Mouse (Mus musculus) T-cell, adult 2 months (primary cell): Measurements from ENCODE around the gene Fiz1.

Source experiments
- DNase-seq: peaks from one replicate; pipeline ENCODE4 v3.0.0; 2022; ENCODE audit warnings: low spot score

Fiz1 gene

DNA sequence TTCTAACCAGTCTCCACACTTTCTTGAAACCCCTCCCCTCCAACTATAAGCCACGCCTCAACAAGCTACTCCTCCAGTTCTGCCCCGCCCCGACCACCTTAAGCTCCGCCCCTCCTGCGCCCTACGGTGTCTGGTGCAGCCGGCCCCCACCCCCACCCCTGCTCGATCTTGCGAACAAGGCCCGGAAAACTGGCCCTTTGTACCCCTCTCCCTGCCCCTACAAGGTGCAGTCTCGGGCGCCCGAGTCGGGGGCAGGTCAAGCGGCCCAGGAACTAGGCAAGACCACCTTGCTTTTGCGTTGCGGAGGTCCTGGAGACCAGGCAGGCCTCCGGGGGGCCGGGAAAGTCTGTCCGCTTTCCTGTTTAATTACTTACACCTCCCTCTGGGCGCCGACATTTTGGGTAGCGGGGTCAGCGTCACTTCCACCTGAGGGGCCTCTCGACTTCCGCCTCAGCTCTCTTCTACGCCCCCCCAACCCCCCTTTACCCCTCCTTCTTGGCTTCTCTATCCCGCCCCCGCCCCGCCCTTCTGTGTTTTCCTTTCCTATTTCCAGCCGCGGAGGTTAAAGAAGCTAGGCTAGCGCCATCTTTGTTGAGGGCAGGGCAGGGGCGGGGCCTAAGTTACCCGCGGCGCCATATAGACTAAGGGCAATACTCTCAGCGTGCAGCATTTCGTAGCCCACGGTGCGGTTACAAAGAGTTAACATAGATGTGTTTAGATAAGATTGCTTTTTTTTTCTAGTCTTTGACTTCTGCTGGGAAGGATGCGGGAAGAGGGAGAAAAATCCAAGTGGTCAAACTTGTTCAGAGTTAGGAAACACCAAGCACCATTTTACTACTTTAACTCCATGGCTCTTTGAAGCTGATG, at the start of gene Fiz1, which contains the start of gene Zfp524:
Gene Fiz1 (minus strand): TSS at position 447 of the 867 bp plus-strand sequence.
Gene Zfp524 (plus strand): TSS at position 165 of the 867 bp plus-strand sequence.
- DNase-seq: peak; percentile 96

DNA sequence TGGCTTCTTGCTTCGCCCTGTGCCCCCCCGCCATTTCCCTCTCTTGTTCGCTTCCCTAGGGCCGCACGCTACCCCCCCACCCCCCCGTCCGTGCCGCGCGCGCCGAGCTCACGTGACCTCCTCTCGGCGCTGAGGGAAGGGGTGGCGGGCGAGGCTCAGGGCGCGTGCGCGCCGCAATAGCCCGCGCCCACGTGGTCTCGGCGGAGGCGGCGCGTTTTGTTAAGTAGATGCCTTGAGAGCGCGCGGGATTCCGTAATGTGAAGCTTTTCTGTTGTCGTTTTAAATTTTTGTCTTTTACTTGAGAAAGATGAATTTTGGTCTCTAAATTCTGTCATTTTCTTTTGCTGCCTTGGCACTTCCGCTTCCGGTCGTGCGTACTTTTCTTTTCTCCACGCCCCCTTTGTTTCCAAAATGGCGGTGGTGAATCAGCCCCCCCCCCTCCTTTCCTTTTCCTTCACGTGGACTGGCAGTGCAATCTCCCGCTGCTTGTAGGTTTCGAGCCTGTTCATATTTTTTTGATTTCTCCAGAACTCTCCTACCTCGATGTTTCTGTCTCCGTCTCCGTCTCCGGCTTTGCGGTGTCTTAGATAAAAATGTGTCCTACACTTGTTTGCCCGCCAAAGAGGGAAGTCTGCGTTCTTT, 48.0 kb upstream of the Fiz1 start:
- peak; percentile 79 for DNase-seq

DNA sequence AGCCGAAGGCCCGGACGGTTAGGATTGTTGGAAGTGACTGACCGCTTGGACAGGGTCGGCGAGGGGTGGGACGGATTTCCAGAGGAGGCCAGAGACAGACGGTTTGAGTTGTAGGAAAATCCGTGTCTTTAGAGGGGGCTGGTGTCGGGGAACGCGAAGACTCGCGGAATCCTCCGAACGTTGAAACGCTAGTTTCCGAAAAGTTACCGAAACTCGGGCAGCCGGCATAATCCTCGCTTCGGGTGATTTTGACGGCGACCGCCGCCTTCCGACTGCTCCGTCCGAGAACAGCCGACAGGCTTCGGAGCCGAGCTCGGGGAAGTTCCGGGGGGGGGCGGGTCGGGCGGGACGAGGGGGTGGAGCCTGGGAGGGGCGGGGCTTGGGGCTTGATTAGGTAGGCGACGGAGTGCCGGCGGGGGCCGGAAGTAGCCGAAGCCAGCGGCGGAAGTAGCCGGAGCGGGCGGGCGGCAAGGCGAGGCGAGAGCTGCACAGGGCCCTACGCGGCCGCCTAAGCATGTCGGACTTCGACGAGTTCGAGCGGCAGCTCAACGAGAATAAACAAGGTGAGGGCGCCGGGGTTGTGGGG, 47.4 kb upstream of the Fiz1 start, which contains the start of gene U2af2:
Gene U2af2 (plus strand): TSS at position 370 of the 586 bp plus-strand sequence.
- peak; percentile 94 for DNase-seq

DNA sequence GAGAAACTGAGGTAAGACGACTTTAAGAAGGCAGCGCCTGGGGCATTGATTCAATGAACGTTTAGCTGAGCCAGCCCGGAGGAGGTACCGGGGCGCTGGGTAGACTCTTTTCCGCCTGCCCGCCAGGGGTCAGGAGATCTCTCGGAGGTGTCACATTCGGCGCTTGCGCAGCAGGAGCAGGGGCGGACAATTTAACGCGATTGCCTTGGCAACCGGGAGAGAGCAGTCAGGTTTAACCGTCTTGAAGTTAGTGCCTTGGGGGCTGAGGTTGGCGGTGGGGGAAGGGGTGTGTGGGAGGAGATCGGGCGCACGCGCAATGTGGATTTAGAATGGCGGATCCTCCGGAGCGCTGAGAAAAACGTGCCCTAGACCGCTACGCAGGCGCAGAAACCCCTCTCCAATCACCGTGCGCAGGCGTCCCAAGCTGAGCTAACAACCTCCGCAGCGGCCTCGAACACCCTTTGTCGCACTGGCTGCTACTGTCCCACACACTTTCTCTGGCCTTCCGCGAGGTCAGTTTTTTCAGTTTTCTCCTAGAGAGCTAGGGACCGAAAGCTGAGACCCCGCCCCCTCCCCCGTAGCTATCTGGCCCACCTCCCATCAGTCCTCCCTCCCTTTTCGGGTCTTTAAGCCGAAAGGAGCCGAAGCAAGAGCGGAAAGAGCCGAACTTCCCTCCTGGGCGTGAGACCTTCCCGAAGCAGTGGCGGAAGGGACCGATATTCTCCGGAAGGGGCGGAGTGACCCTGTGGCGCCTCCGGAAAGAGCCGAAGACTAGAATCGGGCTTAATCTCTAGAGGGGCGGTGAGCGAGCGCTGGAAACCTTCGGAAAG, 46.7 kb upstream of the Fiz1 start:
- DNase-seq: peak; percentile 98

DNA sequence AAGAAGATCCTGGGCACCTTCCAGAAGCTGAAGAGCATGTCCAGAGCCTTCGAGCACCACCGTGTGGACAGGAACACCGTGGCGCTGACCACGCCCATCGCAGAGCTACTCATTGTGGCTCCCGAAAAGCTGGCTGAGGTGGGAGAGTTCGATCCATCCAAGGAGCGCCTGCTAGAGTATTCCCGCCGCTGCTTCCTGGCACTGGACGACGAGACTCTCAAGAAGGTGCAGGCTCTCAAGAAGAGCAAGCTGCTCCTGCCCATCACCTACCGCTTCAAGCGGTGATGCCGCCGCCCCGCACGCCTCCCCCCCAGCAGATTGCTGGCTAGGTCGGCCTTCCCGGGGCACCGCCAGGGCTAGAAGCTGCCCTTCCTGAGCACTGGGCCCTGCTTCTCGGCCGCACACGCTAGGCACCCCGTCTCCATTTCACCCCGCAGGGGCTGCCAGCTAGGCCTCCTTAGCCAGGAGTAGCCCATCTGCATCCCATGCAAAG, 45.8 kb upstream of the Fiz1 start:
- peak; percentile 66 for DNase-seq

DNA sequence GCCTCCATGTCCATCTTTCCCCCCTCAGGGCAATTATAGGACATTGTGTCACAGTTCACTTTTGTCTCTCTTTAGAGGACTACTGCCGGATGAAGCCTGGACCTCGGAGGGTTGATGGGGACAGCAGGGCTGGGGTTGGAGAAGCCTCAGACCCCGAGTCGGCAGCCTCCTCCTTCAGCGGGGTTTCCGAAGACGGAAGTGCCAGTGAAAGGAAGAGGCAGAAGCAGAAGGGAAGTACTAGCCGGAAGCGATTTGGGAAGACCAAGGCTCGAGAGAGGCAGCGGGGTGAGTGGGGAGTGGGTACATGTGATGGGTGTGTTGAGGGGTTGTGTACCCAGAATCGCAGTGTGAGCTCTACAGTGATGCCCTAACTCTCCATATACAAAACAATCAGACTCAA, 44.9 kb upstream of the Fiz1 start:
- no peak for DNase-seq

DNA sequence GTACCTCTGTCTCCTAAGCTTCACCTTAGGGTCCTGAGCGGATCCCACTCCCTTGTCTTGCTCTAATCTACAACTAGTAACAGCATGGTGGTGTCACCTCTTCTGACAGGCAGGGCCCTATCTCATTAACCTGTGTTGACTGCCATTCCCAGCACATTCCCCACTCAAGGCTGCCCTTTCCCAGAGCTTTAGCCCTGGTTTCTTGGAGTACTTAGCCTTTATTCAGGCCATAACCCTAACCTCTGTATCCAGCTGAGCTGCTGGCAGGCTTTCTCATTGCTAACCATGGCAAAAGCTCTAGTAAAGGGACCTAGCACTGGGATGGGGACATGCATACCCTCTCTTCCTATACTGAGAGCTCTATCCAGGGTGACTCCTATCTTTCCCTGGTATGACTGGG, 44.1 kb upstream of the Fiz1 start:
- DNase-seq: no peak

DNA sequence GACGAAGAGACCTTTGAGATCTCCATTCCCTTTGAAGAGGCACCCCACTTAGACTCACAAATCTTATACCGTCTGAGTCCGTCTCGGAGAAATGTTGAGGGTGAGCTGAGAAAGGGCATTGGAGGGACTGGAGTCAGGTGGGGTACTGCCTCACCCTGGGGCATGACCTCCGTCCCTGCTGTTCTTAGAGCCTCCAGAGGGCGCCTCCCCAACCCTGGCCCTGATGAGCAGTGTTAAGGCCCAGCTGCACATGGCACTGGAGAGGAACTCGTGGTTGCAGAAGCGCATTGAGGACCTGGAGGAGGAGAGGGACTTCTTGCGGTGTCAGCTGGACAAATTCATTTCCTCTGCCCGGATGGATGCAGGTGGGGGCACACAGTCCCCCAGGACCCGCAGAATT, 43.3 kb upstream of the Fiz1 start:
- DNase-seq: no peak

DNA sequence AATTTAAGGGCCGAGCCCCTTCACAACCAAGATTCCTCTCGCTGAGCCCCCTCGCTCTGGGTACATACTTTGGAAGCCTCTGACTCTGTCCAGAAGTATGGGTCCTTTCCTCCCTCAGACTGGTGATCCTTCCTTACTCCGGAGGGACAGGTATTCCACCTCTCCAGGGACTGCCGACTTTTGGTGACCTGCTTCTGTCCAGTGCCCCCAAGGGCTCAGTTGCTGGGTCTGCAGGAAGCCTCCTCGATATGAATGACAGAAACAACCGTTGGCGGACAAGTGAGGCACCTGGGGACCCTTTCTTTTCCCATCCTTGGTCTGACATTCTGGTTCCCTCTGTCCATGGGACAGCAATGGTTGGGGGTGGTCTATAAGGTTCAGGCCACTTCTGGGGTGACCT, 42.9 kb upstream of the Fiz1 start:
- no peak for DNase-seq

DNA sequence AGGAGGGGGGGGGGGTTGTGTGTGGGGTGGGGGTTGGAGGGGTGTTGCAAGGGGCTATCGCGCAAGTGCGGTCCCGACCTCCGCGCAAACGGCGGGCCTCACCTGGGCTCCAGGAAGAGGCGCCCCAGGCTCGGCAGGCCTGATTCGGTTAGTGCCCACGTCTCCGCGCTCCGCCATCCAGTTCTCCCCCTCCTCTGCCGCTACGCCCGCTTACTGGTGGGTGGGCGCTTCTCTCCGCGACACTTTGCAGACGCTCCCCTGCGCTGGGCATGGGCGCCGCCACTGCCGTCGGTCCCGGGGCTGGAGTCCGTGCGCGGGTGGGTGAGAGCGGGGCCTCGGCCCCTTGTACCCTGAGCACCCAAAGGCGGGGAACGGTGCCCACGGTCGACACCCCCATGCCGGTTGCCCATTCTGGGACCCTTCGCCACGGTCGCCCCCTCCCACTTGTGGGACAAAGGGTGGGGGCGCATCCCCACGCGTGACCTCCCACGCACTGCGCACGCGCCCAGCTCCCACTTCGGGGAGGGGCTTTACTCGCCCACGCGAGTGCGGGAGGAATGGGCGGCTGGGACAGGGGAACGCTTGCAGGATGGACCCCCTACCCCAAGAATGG, 42.3 kb upstream of the Fiz1 start:
- no peak for DNase-seq

DNA sequence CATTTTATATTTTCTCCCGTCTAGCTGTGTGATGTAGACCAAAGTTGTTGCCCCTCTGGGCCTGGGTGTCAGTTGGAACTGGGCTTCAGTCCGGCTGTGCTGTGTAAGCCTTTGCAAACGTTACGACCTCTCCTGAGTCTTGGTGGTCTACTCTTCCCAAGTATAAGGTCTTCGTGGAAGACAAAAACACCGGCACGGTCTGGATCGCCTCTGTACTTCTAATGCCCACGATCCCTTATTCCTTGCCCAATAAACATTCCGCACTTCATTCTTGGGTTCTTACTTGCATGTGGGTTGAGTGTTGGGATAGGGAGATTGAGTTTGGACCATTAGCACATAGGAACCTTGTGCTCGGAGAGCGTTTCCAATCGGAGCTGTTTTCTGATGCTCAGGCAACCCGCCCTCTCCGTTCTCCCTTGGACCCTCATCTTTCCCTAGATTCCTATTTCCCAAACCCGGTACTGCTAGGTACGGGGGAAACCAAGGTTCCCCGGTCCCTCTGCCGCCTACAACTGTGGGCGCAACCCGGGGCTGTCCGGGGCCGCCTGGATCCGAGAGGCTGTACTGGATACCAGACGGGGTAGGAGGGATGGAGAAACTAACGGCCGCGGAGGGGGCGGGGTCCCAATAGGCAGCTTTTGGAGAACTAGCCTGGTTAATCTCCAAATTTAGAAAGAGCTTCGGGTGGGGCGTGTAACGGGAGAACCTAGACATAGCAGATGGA, 39.1 kb upstream of the Fiz1 start:
- DNase-seq: no peak

DNA sequence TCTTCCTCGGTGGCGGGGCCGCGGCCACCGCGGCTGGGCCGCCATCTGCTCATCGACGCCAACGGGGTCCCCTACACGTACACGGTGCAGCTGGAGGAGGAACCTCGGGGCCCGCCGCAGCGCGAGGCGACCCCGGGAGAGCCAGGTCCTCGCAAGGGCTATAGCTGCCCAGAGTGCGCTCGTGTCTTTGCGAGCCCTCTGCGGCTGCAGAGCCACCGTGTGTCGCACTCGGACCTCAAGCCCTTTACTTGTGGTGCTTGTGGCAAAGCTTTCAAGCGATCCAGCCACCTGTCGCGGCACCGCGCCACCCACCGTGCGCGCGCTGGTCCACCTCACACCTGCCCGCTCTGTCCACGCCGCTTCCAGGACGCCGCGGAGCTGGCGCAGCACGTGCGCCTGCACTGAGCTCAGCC, 38.4 kb upstream of the Fiz1 start:
- no peak for DNase-seq

DNA sequence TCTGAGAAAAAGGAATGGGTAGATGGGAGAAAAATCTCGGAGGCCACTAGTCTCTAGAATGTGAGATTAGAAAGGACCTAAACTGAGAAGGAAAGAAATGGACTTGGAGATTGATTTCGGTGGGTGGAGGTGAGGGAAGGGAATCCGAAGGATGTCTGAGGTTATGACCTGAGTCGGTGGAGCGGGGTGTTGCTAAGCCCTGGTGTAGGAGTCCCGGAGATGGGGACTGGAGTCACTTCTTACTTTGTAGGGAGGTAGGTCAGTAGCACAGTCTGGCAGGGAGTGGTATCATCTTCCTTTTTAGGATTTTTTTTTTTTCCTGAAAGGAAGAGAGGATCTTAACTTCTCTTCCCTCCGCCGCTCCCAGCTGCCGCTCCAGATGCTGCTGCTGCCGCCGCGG, 37.9 kb upstream of the Fiz1 start:
- DNase-seq: no peak

DNA sequence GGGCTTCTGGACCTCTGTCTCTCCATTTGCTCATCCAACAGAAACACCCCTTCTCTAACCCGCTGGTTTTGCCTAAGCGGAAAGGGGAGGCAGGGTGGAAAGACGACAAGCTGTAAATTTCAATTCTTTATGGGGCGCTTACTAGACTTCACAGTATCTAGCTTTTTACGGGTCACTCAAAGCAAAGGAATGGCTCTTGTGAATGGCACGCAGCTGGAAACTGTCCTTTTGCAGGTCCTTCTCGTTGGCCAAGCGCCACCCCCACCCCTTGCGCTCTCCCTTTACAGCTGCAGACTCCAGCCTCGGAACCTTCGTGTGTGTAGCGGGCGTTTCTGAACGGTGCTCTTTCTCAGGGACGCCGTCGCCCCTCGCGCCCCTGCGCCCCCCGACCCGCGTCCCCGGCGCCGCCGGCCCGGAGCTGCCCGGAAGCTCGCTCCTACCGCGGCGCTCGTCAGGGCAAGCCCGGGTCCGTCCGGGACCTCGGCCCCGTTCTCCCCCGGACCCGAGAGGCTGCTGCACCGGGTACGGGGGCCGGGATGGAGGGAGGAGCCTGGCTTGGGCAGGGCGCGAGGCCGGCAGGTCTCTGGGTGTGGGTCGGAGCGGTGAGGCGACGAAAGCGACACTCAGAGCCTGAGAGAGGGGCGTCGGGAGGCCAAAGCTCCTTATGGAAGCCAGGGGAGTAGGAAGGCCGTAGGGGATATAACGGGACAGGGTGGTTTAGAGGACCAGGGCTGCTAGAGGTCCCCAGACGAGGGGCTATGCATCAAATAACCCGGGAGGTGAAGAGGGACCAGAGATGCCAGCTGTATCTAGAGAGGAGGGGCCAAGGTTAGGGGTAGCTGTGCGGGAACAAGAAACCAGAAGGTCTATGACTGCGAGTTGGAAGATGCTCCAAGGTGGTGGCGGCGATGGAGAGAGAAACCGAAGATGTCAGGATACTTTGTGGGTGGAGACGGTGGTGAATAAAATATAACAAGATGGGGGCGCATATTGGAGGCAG, 37.0 kb upstream of the Fiz1 start, which contains the start of gene Zfp580:
Gene Zfp580 (plus strand): TSS at position 346 of the 1,000 bp plus-strand sequence.
- peak; percentile 63 for DNase-seq

DNA sequence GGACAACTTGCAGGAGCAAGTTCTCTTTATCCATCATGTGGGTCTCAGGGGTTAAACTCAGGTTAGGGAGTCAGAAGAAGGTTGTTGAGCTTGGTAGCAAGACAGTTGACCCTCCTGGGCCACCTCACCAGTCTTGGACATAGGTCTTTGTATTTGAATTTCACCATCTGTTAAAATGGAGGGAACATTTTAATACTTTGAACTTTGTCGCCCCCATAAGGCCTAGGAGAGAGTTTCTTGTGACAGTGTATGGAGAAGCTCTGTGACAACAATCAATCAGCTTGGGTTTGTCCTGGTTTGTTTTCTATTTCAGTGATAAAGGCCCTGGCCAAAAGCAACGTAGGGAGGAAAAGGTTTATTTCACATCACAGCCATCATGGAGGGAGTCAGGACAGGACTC, 32.8 kb upstream of the Fiz1 start:
- DNase-seq: peak; percentile 43

DNA sequence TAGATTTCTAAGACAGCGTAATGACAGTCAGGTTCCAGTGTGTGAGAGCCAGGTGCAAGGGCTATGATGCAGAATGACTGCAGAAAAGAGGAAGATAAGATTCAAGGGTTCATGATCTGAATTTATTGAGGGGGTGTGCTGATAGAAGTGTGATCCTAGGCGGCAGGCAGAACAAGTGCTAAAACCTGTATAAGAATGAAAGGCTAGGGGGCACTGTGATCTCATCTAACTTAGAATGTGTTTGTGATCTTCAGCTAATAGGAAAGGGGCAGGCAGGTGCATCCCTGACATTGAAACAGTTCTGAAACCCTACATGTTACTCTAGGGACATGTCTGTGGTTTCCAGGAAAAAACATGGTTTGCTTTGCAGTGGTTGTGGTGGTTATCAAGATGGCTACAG, 31.6 kb upstream of the Fiz1 start:
- DNase-seq: no peak

DNA sequence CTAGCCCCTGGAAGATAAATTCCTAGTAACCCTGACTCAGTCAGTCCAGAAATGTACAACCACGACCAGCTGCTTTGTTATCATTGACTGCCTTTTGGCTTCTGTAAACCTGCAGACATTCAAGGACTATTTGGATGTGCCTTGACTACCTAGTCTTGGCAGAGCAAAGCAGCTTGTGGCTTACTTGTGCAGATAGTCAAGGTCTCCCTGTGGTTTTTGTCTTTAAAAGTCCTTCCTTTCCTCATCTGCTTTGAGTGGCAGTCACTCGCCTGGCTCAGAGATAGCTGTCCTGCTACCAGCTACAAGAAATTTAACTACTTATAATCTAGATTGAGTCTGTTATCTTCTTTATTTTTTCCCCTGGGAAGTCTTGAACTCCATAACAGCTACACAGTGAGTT, 30.5 kb upstream of the Fiz1 start:
- DNase-seq: no peak

DNA sequence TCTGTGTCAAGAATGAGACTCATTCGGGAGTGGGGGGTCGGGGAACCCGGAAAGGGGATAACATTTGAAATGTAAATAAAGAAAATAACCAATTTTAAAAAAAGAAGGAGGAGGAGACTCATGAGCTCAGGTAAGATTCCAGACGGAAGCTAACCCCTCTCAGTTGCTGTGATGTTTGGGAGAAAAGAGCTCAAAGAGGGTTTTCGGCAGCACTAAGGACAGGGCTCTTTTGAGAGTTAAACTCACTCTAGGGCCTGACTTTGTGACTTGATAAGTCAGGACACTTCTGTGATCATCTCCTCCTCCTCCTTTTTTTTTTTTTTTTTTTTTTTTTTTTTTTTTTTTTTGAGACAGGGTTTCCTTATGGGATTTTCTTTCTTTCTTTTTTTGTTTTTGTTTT, 24.4 kb upstream of the Fiz1 start:
- DNase-seq: no peak

DNA sequence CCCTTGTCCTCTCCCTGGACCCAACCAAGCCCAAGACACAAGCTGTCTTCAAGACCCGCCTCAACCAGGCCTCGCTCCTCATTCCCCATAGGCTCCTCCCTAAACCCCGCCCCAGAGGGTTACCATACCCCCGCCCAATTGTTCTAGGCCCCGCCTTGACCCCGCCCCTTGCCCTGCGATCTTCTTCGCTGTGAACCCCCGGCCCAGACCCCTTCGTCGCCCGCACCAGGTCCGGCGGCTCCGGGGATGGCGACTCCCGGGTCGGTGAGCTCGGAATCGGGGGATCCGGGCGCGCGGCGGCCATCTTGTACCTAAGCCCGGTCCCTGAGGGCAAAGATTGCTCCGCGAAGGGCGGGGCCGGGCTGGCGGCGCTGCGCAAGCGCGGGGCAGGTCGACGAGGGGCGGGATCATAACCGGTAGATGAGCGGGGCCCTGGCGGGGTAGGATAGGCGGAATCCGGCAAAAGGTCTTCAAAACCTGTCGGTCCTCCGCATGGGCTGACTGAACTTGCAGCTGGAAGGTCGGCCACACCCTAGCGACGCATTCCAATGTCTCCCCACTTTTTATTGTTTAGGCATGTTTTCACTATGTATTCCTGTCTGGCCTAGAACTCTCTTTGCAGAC, 23.7 kb upstream of the Fiz1 start, which contains the start of gene Zfp784:
Gene Zfp784 (minus strand): TSS at position 338 of the 624 bp plus-strand sequence.
- peak; percentile 95 for DNase-seq
